Mouse (Mus musculus) intestine, postnatal 0 days (tissue): ENCODE data around the gene B3glct. TPM values are rescaled to one million over a fixed set of nuclear protein-coding genes. Genes with fewer than 3 reads are reported as not detected.

Experiments
- ATAC-seq: fragments of 200-750 bp; cut with Nextera tagmentation; 2 replicates; pipeline ENCODE4 v1.8.0; 2017; ENCODE audit warnings: mild to moderate bottlenecking, moderate TSS enrichment, moderate library complexity
- H3K27ac ChIP-seq: fragments of 300-500 bp; sonication (generic); 2 replicates; pipeline ENCODE4 v1.5.1; 2014; ENCODE audit warnings: mild to moderate bottlenecking, low read depth, low read length, moderate library complexity
- H3K27me3 ChIP-seq: fragments of 300-500 bp; sonication (generic); replicated peaks from 2 replicates; pipeline ENCODE4 v1.6.1; 2014; ENCODE audit warnings: low read length, mixed read lengths; ENCODE audit not compliant: control insufficient read depth, insufficient read depth
- H3K36me3 ChIP-seq: fragments of 300-500 bp; sonication (generic); 2 replicates; pipeline ENCODE4 v1.6.1; 2014; ENCODE audit warnings: mild to moderate bottlenecking, moderate library complexity; ENCODE audit not compliant: control insufficient read depth, insufficient read depth
- H3K4me1 ChIP-seq: fragments of 300-500 bp; sonication (generic); replicated peaks from 2 replicates; pipeline ENCODE4 v1.6.1; 2014; ENCODE audit warnings: antibody characterized with exemption, low read length, mixed read lengths; ENCODE audit not compliant: control insufficient read depth, insufficient read depth
- H3K4me2 ChIP-seq: fragments of 300-500 bp; sonication (generic); replicated peaks from 2 replicates; pipeline ENCODE4 v1.6.1; 2014; ENCODE audit warnings: low read depth, mild to moderate bottlenecking, moderate library complexity
- H3K4me3 ChIP-seq: fragments of 300-500 bp; sonication (generic); 2 replicates; pipeline ENCODE4 v1.5.1; 2014; ENCODE audit warnings: low read depth, low read length
- H3K9ac ChIP-seq: fragments of 300-500 bp; sonication (generic); 2 replicates; pipeline ENCODE4 v1.6.1; 2014; ENCODE audit warnings: mild to moderate bottlenecking, low read depth, low read length
- H3K9me3 ChIP-seq: fragments of 300-500 bp; sonication (generic); 2 replicates; pipeline ENCODE4 v1.6.1; 2016; ENCODE audit warnings: mixed run types; ENCODE audit not compliant: control insufficient read depth
- CTCF ChIP-seq: sonication (generic); IDR thresholded peaks from 2 replicates; pipeline ENCODE4 v1.5.1; 2016; ENCODE audit warnings: low read depth, mild to moderate bottlenecking, control low read depth, antibody characterized with exemption, moderate library complexity
- WGBS: fragments of 180-500 bp; shearing (Covaris S2); extraction: QIAGEN DNeasy Blood & Tissue Kit; methylation state at CpG from one replicate; pipeline ENCODE4 v1.1.7; 2014; 5-methylcytosine and 5-hydroxymethylcytosine counted together
- polyA plus RNA-seq: library from polyadenylated mRNA; unstranded; fragments of >200 nt; fragmentation: Nextera tagmentation; extraction: Ambion mirVana; gene quantifications from 2 replicates; pipeline ENCODE4 v1.2.1, GENCODE M21; 2015

The B3glct gene
- polyA plus RNA-seq, 1 experiment from 2014 or later, result 10.7 TPM

DNA sequence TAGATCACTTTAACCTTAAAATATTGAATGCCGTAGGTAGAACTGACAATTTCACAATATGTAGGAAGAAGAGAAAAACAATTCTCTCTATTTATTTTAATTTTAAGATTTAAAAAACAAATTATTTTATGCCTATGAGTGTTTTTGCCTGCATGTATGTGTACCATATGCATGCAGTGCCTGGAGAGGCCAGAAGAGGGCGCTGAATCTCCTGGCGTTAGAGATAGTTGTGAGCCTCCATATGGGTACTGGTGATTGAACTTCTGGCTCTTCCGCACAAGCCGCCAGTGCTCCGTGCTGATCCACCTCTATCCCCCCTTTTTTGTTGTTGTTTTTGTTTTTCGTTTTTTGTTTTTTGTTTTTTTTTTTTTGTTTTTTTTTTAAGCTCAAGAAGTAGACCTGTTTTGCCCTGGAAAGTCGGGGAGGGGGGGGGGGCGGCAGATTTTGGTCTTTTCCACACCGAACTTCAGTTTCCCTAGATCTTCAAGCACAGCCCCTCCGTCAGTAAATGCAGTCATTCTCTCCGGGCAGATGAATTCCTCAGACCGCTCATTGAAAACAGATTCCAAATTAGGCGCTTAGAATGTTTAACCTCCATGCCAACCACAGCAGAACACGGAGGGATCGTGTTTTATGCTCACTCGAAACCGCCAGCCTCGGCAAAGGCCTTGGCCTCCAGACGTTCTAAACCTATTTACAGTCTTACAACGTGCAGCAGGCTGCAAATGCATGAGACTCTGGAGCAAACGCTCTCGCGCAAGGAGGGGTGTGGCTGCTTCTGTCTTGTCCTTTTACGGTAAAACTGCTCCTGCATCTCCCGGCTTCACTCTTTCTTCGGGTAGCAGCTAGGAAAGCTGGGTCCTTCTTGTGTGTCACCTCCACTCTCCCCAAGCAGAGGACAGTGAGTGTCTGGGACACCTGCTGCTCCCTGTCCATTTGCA lies 70.9 kb downstream of the B3glct start:
- no peak for ATAC-seq
- Histone ChIP-seq H3K4me2 (no peak overlapping the region), H3K9me3 (no peaks in the 10 kb centered on the region), H3K9ac (no peak overlapping the region), H3K4me3 (no peak overlapping the region), H3K27ac (no peak overlapping the region), H3K27me3 (no peaks in the 10 kb centered on the region), H3K36me3 (0 out of 2 replicates have a peak, but pooled peaks cover 9% of the 10 kb centered on the region), H3K4me1 (no peaks in the 10 kb centered on the region)
- WGBS, result 78% methylated on average over 27 of the region's 27 CpGs
- TF ChIP-seq CTCF, result peak; percentile 34

- Histone ChIP-seq H3K9me3 (no peaks in the 10 kb centered on the region), H3K4me2 (no peak overlapping the region), H3K27ac (no peak overlapping the region), H3K4me3 (no peak overlapping the region), H3K36me3 (0 out of 2 replicates have a peak, but pooled peaks cover 9% of the 10 kb centered on the region), H3K9ac (no peak overlapping the region), H3K4me1 (no peaks in the 10 kb centered on the region), H3K27me3 (no peaks in the 10 kb centered on the region)
- WGBS, result 60% methylated on average over 5 of the region's 5 CpGs
- TF ChIP-seq CTCF, result no peak
- no peak for ATAC-seq
Observed at GRCm38 (mm10) chr5:149751861-149752260, 73.8 kb downstream of the B3glct start.

- WGBS, result 90% methylated on average over 3 of the region's 3 CpGs
- no peak for TF ChIP-seq CTCF
- no peak overlapping the region for H3K4me3 ChIP-seq
- no peaks in the 10 kb centered on the region for H3K27me3 ChIP-seq
- no peak overlapping the region for H3K4me2 ChIP-seq
- no peak overlapping the region for H3K9ac ChIP-seq
- H3K9me3 ChIP-seq, result no peaks in the 10 kb centered on the region
- 0 out of 2 replicates have a peak, but pooled peaks cover 8% of the 10 kb centered on the region for H3K36me3 ChIP-seq
- no peak overlapping the region for H3K27ac ChIP-seq
- no peak for ATAC-seq
- H3K4me1 ChIP-seq, result no peaks in the 10 kb centered on the region
Observed at GRCm38 (mm10) chr5:149753073-149753472, 75.0 kb downstream of the B3glct start.

GRCm38 (mm10) chr5:149767116-149767515 lies 89.1 kb downstream of the B3glct start:
- H3K4me3 ChIP-seq, result no peak overlapping the region
- no peak overlapping the region for H3K27ac ChIP-seq
- no peak overlapping the region for H3K9ac ChIP-seq
- no peaks in the 10 kb centered on the region for H3K9me3 ChIP-seq
- no peak overlapping the region for H3K4me2 ChIP-seq
- H3K36me3 ChIP-seq, result no peaks in the 10 kb centered on the region
- no peaks in the 10 kb centered on the region for H3K27me3 ChIP-seq
- no peak for TF ChIP-seq CTCF
- H3K4me1 ChIP-seq, result no peaks in the 10 kb centered on the region
- no peak for ATAC-seq
- 88% methylated on average over 8 of the region's 8 CpGs for WGBS

GRCm38 (mm10) chr5:149767651-149768301 lies 89.7 kb downstream of the B3glct start:
- no peak overlapping the region for H3K4me3 ChIP-seq
- no peaks in the 10 kb centered on the region for H3K4me1 ChIP-seq
- no peaks in the 10 kb centered on the region for H3K36me3 ChIP-seq
- no peak overlapping the region for H3K9ac ChIP-seq
- no peak for TF ChIP-seq CTCF
- WGBS, result 71% methylated on average over 5 of the region's 5 CpGs
- no peaks in the 10 kb centered on the region for H3K9me3 ChIP-seq
- H3K4me2 ChIP-seq, result no peak overlapping the region
- H3K27ac ChIP-seq, result no peak overlapping the region
- ATAC-seq, result no peak
- no peaks in the 10 kb centered on the region for H3K27me3 ChIP-seq

- Histone ChIP-seq H3K4me2 (no peak overlapping the region), H3K9me3 (no peaks in the 10 kb centered on the region), H3K27me3 (no peaks in the 10 kb centered on the region), H3K27ac (no peak overlapping the region), H3K4me1 (no peaks in the 10 kb centered on the region), H3K36me3 (no peaks in the 10 kb centered on the region), H3K4me3 (no peak overlapping the region), H3K9ac (no peak overlapping the region)
- WGBS, result 93% methylated on average over 8 of the region's 8 CpGs
- no peak for TF ChIP-seq CTCF
- ATAC-seq, result no peak
Observed at GRCm38 (mm10) chr5:149769666-149770065, 91.6 kb downstream of the B3glct start.
